Mouse (Mus musculus) c-Kit-negative CD71-positive TER-119-positive erythroid progenitor cells, embryonic 14.5 days (primary cell): Measurements from ENCODE around the gene Dock11.

Experiments
- DNase-seq: peaks from one replicate; pipeline ENCODE4 v3.0.0-alpha.2; 2013; ENCODE audit warnings: low read depth, low spot score

Dock11 gene

DNA sequence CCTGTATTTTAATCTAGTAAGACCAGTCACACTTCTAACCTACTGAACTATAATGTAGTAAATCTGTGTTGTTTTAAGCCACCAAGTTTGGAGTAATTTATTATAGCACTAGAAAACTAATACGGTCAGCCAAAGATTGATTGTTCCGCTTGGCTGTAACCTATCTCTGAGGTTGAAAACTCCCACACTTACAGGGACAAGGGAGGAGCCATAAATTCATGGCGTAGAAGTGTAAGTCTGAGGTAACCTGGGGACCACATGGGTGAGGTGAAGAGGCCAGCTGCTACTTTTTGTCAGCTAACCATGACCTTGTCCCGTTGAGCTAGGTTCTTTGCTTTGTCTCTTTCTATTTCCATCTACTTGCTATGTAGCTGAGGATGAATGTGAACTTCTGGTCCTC, 61.5 kb downstream of the Dock11 start:
- DNase-seq, result no peak

- no peak for DNase-seq
Observed at GRCm38 (mm10) chrX:35951945-35952344, 63.3 kb downstream of the Dock11 start.

DNA sequence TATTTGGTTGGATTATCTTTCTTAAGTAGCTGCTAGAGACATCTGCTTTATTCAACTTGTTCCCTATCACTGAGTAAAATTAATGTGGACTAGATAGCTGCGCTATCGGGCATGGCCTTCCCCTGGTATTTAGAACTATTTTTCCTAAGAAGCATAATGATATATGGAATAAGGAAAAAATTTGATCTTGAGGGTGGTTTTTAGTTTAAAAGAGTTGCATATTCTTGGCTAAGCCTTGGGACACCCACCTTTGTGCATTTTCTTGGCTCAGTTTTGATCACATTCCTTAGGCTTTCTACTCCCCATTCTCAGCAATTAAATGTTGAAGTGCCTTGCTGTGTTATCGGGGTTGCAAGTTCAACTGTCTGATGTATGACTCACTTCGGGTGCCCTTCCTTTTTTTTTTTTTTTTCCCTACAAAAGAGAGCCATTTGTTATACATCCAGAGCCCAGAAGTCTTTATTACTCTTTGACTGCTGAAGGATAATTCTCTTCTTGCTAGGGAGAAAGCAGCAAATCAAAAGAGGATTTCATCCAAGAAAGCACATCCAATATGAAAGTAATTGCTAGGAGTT, 64.0 kb downstream of the Dock11 start:
- DNase-seq, result no peak

GRCm38 (mm10) chrX:35956236-35956635, 67.6 kb downstream of the Dock11 start:
- no peak for DNase-seq

DNA sequence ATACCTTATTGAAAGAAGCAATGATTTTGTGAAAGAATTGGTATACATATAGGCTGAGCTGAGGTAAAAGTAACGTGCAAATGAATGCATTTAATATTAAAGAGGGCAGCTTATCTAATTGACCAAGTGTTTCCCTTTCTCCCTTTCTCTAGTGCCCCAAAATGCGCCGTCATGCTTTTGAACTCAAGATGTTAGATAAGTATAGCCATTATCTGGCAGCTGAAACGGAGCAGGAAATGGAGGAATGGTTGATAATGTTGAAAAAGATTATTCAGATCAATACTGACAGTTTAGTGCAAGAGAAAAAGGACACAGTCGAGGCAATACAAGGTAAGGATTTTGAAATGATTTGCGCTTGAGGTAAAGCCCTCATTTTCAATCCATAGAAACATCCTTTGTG, 74.5 kb downstream of the Dock11 start:
- no peak for DNase-seq

DNA sequence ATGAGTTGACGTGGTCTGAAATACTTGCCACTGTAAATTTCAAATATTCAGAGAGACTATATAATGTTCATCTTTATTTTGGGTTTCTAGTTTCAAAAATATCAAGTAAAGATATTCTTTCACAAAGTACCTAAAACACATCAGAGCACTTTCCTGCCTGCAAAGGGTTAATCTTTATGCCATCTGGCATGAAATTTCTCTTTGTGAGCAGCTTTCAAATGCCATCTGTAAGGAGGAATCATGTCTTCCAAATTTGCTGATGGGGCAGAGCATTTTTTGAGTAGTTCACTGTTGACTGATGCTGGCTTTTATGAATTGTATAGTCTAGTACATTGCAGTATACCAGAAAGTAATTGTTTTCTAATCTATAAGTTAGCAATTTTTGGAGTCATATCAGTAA, 80.6 kb downstream of the Dock11 start:
- no peak for DNase-seq

- DNase-seq, result no peak
Observed at GRCm38 (mm10) chrX:35976657-35977056, 88.0 kb downstream of the Dock11 start.

DNA sequence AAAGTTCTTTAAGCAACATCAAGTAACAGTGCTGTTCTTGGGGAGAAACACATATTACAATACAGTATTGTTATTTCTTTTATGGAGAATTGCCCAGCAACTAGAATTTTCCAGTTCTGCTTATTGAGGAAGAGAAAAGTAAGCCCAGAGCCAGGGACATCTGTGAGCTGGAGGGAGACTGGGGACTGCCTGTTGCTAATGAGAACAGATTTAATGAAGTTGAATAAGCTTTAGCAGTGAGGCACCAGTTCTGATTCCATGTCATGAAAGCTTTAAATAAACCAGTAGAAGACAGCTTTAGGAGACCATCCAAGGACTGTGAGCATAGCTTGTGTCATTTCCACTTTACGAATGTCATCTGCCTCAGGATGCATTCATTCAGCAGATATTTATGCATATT, 99.3 kb downstream of the Dock11 start:
- DNase-seq, result no peak

- DNase-seq, result no peak
Observed at GRCm38 (mm10) chrX:35990508-35991095, 102.0 kb downstream of the Dock11 start.

GRCm38 (mm10) chrX:35994226-35994625, 105.6 kb downstream of the Dock11 start:
- DNase-seq, result no peak

- peak; percentile 3 for DNase-seq
Observed at GRCm38 (mm10) chrX:35997004-35997403, 108.4 kb downstream of the Dock11 start.

GRCm38 (mm10) chrX:35997793-35998419, 109.3 kb downstream of the Dock11 start:
- DNase-seq, result no peak

DNA sequence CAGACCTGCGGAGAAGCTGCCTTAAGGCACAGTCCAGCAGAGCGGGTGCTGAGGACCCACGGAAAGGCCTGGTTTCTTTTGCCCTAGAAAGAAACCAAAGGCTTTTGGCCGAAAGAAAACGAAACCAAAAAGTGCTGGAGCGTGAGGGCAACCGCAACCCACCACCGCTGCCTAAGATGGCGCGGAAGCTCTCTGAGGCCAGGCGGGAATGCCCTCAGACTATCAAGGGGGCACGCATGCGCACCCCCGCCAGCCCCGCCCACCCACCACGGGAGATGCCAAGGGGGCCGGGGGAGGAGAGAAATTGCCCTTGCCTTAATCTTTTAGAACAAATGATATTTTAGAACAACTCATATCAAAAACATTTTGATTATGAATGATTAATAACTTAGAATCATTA, 137.0 kb downstream of the Dock11 start:
- DNase-seq, result no peak

DNA sequence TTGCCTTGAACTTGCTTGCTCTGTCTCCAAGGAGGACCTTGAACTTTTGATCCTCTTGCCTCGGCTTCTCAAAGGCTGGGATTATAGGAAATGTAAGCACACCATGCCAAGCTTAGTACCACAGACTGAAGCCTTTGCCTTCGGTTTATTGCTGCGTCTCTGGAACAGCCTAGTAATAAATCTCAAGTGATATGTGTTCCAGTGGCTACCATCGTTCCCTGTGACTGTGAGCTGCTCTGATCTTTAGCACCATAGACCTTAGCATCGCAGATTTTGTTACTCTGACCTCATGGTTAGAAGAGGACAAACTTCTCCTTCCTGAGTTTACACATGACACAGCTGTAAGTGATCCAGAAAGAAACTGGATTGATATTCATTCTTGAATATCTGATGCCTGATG, 142.5 kb downstream of the Dock11 start:
- no peak for DNase-seq

GRCm38 (mm10) chrX:36034045-36034444, 145.4 kb downstream of the Dock11 start:
- DNase-seq, result no peak

GRCm38 (mm10) chrX:36045731-36046130, 157.1 kb downstream of the Dock11 start:
- DNase-seq, result no peak

- DNase-seq, result no peak
Observed at GRCm38 (mm10) chrX:36047451-36047850, 158.8 kb downstream of the Dock11 start.

DNA sequence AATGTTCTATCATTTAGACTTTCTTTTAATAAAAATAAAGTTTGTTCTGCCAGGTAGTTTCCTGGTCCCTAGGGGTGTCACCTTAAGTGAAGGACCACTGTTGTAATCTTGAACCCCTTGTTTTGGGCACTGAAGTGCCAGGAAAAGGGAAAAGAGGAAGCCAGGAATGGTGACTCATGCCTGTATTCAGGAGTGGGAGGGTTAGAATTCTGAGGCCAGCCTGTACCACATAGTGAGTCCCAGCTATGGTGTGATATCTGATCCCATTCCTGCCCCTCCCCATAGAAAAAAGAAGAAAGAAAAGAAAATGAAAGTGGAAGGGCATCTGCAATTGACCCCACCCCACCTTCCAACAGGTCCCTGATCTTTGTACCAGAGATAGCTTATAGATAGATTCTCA, 161.7 kb downstream of the Dock11 start:
- DNase-seq, result no peak

GRCm38 (mm10) chrX:36073997-36074396, 185.4 kb downstream of the Dock11 start:
- no peak for DNase-seq

GRCm38 (mm10) chrX:36077164-36077563, 188.5 kb downstream of the Dock11 start:
- DNase-seq, result no peak

DNA sequence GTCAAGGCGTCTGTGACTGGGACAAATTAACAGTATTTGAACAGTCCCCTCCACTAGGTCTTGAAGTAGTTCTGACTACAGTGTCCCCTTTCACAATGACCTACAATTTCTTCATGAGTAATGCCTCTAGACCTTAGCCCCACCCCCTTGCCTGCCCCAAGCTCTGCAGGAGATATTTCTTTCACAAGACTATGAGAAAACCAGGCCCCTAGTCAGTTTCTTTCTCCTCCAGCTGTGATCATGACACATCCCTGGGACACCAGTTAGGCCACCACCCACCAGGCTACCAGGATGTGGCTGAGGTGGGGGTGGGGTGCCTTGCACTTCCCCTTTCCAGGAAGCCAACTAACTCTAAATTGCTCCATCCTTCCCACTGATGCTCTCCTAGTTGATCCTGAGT, 194.3 kb downstream of the Dock11 start:
- no peak for DNase-seq

DNA sequence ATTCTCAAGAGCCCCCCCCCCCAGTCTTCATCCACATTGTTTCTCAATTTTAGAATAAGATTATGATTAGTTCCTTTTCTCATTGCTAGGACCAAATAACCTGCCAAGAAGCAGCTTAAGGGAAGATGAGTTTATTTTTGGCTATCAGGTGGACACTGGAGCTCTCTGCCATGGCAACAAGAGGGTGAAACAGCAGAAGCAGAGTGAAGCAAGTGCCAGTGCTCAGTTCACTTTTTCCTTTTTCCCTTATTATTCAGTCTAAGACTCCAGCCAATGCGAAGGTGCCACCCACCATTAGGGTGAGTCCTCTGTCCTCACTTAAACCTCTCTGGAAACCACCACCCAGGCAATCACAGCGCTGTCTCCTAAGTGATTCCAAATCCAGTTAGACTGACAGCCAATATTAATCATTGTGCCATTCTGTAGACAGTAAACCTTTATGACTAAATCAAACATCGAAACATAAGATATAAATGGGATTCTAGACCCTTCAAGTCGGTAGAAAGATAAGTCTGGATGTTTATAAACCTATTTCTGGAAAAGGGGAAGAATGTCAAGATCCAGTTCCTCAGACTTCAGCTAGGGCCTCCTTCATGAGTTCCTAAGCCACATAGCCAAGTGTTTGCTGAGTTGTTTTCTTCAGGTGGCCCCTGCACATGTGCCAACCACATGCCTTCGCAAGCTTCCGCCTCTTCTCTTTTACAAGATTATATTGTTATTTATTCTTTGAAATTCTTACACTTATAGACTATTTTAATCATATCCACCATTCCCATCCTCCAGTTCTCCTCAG, 200.0 kb downstream of the Dock11 start:
- DNase-seq, result no peak

- DNase-seq, result no peak
Observed at GRCm38 (mm10) chrX:36100883-36101282, 212.3 kb downstream of the Dock11 start.
